Mouse (Mus musculus): Measurements from ENCODE around the gene Chst10.

The Chst10 gene

GRCm38 (mm10) chr1:38897431-38898248 lies at the start of gene Chst10:
Chst10 (minus strand) TSS chr1:38898161.
- DNase-seq (ENCODE audit: inconsistent age in 2 of 2, low spot score in 1 of 2) = peak; percentile 56 to 72

DNA sequence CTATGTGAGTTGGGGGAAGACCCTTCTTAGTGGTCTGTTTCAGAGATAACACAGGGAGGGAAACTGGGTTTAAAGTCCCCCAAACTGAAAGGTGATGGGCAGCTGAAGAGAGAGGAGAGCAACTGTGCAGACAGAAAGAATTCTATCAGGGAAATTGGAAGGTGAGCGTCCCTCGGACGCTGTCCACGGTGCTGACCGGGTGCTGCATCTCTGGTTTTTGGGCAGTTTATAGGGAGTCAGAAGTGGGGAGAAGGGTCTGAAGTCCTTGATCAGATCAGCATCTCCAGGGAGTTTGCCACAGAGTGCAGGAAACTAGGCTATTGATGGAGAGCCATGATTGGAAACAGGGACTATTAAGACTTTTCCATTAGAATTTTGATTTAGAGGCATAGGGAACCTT lies 41.6 kb upstream of the Chst10 start:
- peak; percentile 7 to 53 for DNase-seq (ENCODE audit: inconsistent age in 2 of 2, low spot score in 1 of 2)

- no peak for DNase-seq (ENCODE audit: inconsistent age in 2 of 2, low spot score in 1 of 2)
These were observed 40.9 kb upstream of the Chst10 start, which contains the start of gene Nms for GRCm38 (mm10) chr1:38938849-38939248. Nms (plus strand) TSS chr1:38939149.

DNA sequence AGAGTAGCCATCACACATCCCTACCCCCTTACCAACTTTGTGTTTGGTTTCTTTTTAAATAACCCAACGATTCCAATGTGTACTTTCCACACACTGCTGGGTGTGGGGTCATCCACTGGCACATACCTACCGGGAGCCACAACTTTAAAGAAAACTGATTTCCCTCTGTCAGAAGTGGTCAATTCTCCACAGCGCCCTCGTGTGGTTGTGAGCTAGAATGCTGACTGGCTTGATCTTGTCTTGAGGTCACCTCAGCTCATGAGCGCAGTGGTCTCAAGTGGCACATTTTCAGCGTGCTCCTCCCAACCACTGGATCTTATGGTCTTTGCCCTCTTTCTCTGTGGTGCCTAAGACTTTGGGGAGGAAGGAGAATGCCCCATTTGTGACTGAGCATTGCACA lies 38.8 kb upstream of the Chst10 start:
- DNase-seq (ENCODE audit: inconsistent age in 2 of 2, low spot score in 1 of 2) = peak; percentile 8 to 55

- DNase-seq (ENCODE audit: inconsistent age in 2 of 2, low spot score in 1 of 2) = peak; percentile 9 to 65
These were observed 36.7 kb upstream of the Chst10 start for GRCm38 (mm10) chr1:38934668-38935067.

GRCm38 (mm10) chr1:38930767-38931166 lies 32.8 kb upstream of the Chst10 start:
- DNase-seq (ENCODE audit: inconsistent age in 2 of 2, low spot score in 1 of 2) = no peak

DNA sequence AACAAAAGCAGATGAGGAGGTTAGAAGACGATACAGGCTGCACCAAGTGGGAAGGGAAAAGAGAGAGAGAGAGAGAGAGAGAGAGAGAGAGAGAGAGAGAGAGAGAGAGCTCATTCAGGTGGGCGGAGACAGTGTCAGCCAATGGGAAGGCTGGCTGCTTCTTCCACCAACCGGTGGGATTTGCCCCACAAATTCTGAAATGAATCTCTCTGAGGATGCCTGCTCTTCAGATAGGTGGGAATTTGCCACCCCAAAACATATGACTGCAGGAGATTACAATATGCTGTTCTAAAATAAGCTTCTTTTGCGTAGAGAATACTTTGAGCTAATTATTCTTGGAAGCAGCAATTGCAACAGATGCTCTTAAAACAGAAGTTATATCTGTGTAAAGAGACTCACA lies 31.5 kb upstream of the Chst10 start:
- no peak for DNase-seq (ENCODE audit: inconsistent age in 2 of 2, low spot score in 1 of 2)

DNA sequence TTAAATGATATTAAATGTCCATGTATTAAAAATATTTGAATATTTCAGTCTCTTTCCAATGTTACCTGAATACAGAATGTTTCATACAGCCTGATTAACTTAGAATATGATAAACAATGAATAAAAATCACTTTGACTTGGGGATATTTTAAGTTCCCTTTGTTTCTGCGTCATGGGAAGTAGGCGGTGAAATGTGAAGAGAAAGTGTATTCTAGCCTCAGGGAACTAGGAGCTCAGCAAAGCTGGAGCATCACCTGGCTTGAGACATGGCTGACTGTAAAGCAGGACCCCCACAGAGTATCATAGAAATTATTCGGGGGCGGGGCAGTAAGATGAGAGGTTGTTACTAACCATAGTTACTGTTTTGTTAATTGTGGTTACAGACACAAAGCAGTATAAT lies 31.0 kb upstream of the Chst10 start:
- DNase-seq (ENCODE audit: inconsistent age in 2 of 2, low spot score in 1 of 2) = no peak

DNA sequence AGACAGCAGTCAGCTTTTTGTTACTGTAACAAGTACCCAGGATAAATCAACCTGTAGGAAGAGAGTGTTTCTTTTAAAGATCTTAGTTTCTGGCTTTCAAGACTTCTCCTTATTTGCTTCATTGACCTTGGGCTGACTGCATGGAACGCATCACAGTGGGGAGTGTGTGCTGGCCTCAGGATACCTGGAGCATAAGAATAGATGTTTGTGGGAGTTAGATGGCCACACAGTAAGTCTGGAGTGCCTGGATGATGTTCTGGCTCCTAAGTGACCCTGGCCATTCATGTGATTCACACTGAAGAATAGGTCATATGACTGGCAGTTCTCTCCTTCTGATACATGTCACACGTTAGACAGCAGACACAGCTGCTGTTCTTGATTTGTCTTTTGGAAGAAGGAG lies 6.0 kb upstream of the Chst10 start:
- DNase-seq (ENCODE audit: inconsistent age in 2 of 2, low spot score in 1 of 2) = no peak

GRCm38 (mm10) chr1:38902571-38902970 lies 4.6 kb upstream of the Chst10 start:
- no peak for DNase-seq (ENCODE audit: inconsistent age in 2 of 2, low spot score in 1 of 2)

DNA sequence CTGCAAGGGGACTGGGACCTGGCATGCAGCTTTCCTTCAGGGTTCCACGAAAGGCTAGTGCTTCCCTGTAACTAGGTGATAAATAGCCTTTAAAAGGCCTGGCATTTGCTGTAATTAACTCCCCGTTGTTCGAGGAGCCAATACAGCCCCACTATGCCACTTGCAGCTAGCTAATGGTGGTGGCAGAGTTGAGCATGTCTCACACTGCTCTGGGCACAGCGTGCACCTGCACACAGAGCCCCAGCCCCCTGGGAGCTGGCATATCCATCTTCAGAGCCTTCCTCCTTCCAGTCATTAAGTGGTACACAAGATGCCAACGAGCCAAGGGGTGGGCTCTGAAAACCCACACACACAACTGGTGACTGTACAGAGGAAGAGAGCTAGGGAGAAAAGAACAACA lies 4.9 kb downstream of the Chst10 start:
- DNase-seq (ENCODE audit: inconsistent age in 2 of 2, low spot score in 1 of 2) = no peak

DNA sequence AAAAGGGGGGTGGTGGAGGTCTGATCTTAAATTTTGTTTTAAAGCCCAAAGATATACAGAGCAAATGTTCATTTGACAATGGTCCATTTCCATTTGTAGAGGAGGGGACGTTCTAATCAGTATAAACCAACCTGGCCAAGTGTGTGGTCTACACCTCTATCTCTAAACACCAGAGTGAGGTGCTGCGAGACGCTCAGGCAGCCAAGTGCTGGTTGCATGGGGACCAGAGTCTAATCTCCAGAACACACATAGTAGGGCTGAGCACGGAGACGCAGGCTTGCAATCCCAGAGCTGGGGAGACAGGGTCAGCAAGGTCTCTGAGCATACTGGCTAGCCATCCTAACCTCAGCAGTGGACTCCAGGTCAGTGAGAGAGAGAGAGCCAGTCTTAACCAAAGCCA lies 6.5 kb downstream of the Chst10 start:
- no peak for DNase-seq (ENCODE audit: inconsistent age in 2 of 2, low spot score in 1 of 2)

DNA sequence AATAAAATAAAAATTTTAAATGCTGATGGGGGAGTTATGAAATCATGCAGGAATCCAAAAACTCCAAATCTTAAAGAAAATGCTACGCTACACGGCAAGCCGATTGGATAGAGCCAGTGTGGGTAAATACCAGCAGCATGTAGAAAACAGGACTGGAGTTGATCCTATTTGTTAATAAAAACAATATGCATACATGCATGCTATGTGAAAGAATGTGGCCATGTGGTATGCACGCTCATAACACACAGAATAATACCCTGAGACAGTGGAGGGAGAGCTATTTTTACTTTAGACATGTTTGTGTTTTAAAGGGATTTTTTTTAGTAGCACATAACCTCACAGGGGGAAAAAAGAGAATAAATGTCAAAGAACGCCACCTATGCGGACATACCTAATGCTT lies 9.2 kb downstream of the Chst10 start:
- DNase-seq (ENCODE audit: inconsistent age in 2 of 2, low spot score in 1 of 2) = no peak

GRCm38 (mm10) chr1:38887011-38887410 lies 10.9 kb downstream of the Chst10 start:
- no peak for DNase-seq (ENCODE audit: inconsistent age in 2 of 2, low spot score in 1 of 2)

GRCm38 (mm10) chr1:38886602-38887001 lies 11.4 kb downstream of the Chst10 start:
- DNase-seq (ENCODE audit: inconsistent age in 2 of 2, low spot score in 1 of 2) = no peak

GRCm38 (mm10) chr1:38885956-38886355 lies 12.0 kb downstream of the Chst10 start:
- no peak for DNase-seq (ENCODE audit: inconsistent age in 2 of 2, low spot score in 1 of 2)

GRCm38 (mm10) chr1:38883766-38884165 lies 14.2 kb downstream of the Chst10 start:
- DNase-seq (ENCODE audit: inconsistent age in 2 of 2, low spot score in 1 of 2) = no peak

GRCm38 (mm10) chr1:38882746-38883145 lies 15.2 kb downstream of the Chst10 start:
- no peak for DNase-seq (ENCODE audit: inconsistent age in 2 of 2, low spot score in 1 of 2)

DNA sequence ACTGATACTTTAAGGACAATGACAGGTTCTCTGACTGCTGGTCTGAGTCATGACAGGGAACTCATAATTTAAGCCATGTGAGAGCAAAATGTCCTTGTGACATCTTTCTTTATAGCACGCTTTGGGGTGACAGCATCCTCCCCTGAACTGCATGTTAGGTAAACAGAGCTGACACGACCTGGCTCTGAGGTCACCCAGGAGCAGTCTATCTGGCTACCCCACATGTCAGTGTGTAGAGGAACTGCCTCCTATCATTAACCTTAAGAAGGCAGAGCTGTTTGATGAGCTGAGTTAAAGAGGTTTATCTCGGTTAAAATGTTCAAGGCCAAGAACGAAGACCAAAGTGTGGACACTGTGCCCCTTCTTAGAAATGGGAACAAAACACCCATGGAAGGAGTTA lies 16.6 kb downstream of the Chst10 start:
- peak; percentile 59 to 76 for DNase-seq (ENCODE audit: inconsistent age in 2 of 2, low spot score in 1 of 2)

DNA sequence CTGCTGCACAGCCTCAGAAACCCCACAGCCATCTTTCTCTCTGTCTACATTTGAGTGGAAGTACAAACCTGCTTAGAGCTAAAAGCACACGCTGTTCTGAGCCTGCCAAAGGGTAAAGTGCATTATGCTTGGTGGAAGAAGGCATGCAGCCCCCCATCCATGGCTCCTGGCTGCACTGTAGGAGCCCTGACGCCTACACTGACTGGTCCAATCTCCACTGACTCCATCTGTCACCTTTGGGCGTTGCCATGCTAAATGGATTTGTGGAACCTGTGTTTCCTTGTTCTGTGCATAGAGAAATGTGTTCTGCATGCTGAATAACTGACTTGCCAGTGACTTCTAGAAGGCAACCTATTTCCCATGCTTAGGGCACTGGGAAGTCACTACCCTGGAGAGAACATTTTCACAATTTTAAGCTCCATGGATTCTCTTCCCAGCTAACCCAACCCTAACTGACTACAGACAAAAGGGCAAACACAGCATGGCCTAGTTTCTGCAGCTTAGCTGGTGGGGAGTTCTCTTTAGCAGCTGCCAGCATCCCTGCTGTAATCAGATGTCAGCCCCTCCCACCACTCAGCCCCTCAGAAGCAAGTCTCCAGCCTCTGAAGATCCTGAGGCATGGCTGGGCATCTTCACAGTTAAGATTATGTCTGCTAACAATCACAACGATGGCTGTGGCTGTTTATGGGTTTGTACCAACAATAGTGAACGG lies 21.1 kb downstream of the Chst10 start:
- DNase-seq (ENCODE audit: inconsistent age in 2 of 2, low spot score in 1 of 2) = no peak

GRCm38 (mm10) chr1:38873911-38874310 lies 24.1 kb downstream of the Chst10 start:
- no peak for DNase-seq (ENCODE audit: inconsistent age in 2 of 2, low spot score in 1 of 2)

DNA sequence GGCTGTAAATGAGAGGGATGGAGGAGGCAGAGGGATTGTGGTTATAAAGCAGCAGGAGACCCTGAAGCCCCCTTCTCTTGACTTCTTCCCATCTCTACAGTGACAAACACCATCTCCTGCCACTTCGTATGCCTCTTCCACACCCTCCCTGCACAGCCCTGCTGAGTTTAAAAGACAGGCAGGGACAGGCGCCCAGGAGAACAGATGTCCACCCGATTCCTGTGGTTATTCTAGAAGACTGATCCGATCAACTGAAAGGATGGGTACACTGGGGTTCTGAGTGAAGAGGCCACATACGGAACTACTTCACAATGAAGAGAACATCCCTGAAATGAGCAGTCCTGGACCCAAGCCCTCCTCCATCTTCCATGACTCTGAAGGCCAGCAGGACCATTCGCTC lies 26.1 kb downstream of the Chst10 start:
- no peak for DNase-seq (ENCODE audit: inconsistent age in 2 of 2, low spot score in 1 of 2)
